Mouse (Mus musculus): ENCODE results near the gene Napsa.

Gene Napsa

GRCm38 (mm10) chr7:44571811-44572210 lies 369 bp upstream of the Napsa start:
- DNase-seq (ENCODE audit: inconsistent ontology term) = no peak

- DNase-seq (ENCODE audit: inconsistent ontology term) = no peak
Measured at GRCm38 (mm10) chr7:44572956-44573484, 840 bp downstream of the Napsa start.

GRCm38 (mm10) chr7:44576333-44576844 lies 4.2 kb downstream of the Napsa start:
- no peak for DNase-seq (ENCODE audit: inconsistent ontology term)

- DNase-seq (ENCODE audit: inconsistent ontology term) = no peak
Measured at GRCm38 (mm10) chr7:44581637-44582036, 9.5 kb downstream of the Napsa start.

GRCm38 (mm10) chr7:44582709-44583108 lies 10.5 kb downstream of the Napsa start:
- no peak for DNase-seq (ENCODE audit: inconsistent ontology term)

- DNase-seq (ENCODE audit: inconsistent ontology term) = no peak
Measured at GRCm38 (mm10) chr7:44583146-44583545, 11.0 kb downstream of the Napsa start.

GRCm38 (mm10) chr7:44584265-44584804 lies 12.2 kb downstream of the Napsa start:
- no peak for DNase-seq (ENCODE audit: inconsistent ontology term)

GRCm38 (mm10) chr7:44584921-44585320 lies 12.7 kb downstream of the Napsa start:
- DNase-seq (ENCODE audit: inconsistent ontology term) = no peak

GRCm38 (mm10) chr7:44585606-44586005 lies 13.4 kb downstream of the Napsa start:
- DNase-seq (ENCODE audit: inconsistent ontology term) = no peak

GRCm38 (mm10) chr7:44586518-44586917 lies 14.3 kb downstream of the Napsa start:
- no peak for DNase-seq (ENCODE audit: inconsistent ontology term)

- DNase-seq (ENCODE audit: inconsistent ontology term) = peak; percentile 81
Measured at GRCm38 (mm10) chr7:44586930-44587329, 14.8 kb downstream of the Napsa start.

GRCm38 (mm10) chr7:44587676-44588075 lies 15.5 kb downstream of the Napsa start:
- no peak for DNase-seq (ENCODE audit: inconsistent ontology term)

- no peak for DNase-seq (ENCODE audit: inconsistent ontology term)
Measured at GRCm38 (mm10) chr7:44588338-44588737, 16.2 kb downstream of the Napsa start.

GRCm38 (mm10) chr7:44589149-44589548 lies 17.0 kb downstream of the Napsa start:
- DNase-seq (ENCODE audit: inconsistent ontology term) = peak; percentile 93

- peak; percentile 36 for DNase-seq (ENCODE audit: inconsistent ontology term)
Measured at GRCm38 (mm10) chr7:44589946-44590345, 17.8 kb downstream of the Napsa start.

GRCm38 (mm10) chr7:44590402-44591347 lies 18.5 kb downstream of the Napsa start, which contains the start of gene Kcnc3:
Gene Kcnc3 (plus strand): TSS chr7:44590664.
- peak; percentile 99 for DNase-seq (ENCODE audit: inconsistent ontology term)

GRCm38 (mm10) chr7:44591348-44592116 lies 19.4 kb downstream of the Napsa start:
- DNase-seq (ENCODE audit: inconsistent ontology term) = peak; percentile 28

- no peak for DNase-seq (ENCODE audit: inconsistent ontology term)
Measured at GRCm38 (mm10) chr7:44593051-44593450, 20.9 kb downstream of the Napsa start.

- peak; percentile 92 for DNase-seq (ENCODE audit: inconsistent ontology term)
Measured at GRCm38 (mm10) chr7:44593775-44594174, 21.6 kb downstream of the Napsa start.

- peak; percentile 42 for DNase-seq (ENCODE audit: inconsistent ontology term)
Measured at GRCm38 (mm10) chr7:44594291-44594690, 22.1 kb downstream of the Napsa start.

- no peak for DNase-seq (ENCODE audit: inconsistent ontology term)
Measured at GRCm38 (mm10) chr7:44595131-44595561, 23.0 kb downstream of the Napsa start.

GRCm38 (mm10) chr7:44596051-44596450 lies 23.9 kb downstream of the Napsa start:
- DNase-seq (ENCODE audit: inconsistent ontology term) = no peak

All from Muller cell, postnatal 12 days (primary cell).